Mouse (Mus musculus): ENCODE results near the gene Gpr61. TPM values are rescaled to one million over a fixed set of nuclear protein-coding genes. Genes with fewer than 3 reads are reported as not detected.

Gpr61 gene
- total and polyA plus RNA-seq, 2 experiments from 2014 or later = 0.11 TPM; not detected in 1

DNA sequence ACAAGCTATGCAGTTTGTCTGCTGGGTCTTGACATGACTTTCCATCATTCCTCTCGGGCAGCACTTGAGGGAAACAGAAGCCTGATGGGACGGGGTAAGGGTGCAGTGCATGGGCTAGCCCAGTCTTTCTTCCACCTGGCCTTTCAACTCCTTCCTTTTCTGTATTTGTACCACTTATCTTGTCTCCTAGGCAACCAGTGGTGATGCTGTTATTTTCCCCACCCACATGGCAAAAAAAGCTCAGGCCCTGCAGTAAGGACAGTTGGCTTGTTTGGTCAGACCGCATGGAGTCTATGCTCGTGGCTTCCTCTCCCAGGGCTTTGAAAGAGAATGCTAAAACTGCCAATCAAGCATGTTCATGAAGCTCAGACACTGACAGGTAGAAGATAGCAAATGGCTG, 39.0 kb upstream of the Gpr61 start:
- no peak for ATAC-seq (ENCODE audit: insufficient read depth, low read depth)
- Histone ChIP-seq H3K27ac (ENCODE audit: low read depth) (no peak overlapping the region), H3K4me3 (ENCODE audit: low read depth, low read length) (no peak overlapping the region), H3K27me3 (ENCODE audit: control insufficient read depth, insufficient read depth, low read length) (no peaks in the 10 kb centered on the region), H3K9me3 (replicated peaks; ENCODE audit: control insufficient read depth, low read length) (no peaks in the 10 kb centered on the region), H3K36me3 (replicated peaks; ENCODE audit: control insufficient read depth, insufficient read depth, low read length) (peaks cover 5% of the 10 kb centered on the region; the same call in 1 of the 2 replicates), H3K9ac (replicated peaks; ENCODE audit: low read depth, low read length) (no peak overlapping the region), H3K4me1 (ENCODE audit: control insufficient read depth, insufficient read depth) (peaks cover 21% of the 10 kb centered on the region), H3K4me2 (ENCODE audit: low read depth, low read length) (no peak overlapping the region)
- TF ChIP-seq CTCF (IDR thresholded peaks at IDR 0.05; ENCODE audit: low read depth) = no peak
- no peak for TF ChIP-seq EP300 (IDR thresholded peaks at IDR 0.05; ENCODE audit: low read depth)
- WGBS = 52% methylated on average over 4 of the region's 4 CpGs
- DNase-seq (ENCODE audit: low spot score) = no peak

DNA sequence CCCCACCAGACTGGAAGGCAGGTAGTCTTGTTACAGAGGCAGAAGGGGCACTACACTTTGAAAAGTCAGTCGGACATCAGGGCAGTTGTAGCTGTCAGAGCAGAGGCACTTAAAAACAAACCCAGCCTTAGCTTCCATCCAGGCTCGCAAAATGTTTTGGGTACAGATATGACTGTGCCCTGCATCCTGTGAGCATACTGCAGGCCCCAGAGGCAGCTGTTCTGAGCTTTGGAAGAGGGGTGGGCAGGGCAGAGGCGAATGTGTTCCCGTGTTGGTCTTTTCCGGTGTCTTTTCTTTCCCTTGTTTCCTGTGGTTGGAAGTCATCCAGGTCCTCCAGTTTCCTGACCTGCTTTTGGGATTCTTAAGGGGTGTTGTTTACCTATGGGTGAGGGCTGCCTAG, 35.2 kb upstream of the Gpr61 start:
- H3K27ac ChIP-seq (ENCODE audit: low read depth) = no peak overlapping the region
- DNase-seq (ENCODE audit: low spot score) (no peak), ATAC-seq (ENCODE audit: insufficient read depth, low read depth) (no peak)
- no peaks in the 10 kb centered on the region for H3K36me3 ChIP-seq (replicated peaks; ENCODE audit: control insufficient read depth, insufficient read depth, low read length)
- no peak overlapping the region for H3K4me3 ChIP-seq (ENCODE audit: low read depth, low read length)
- H3K27me3 ChIP-seq (ENCODE audit: control insufficient read depth, insufficient read depth, low read length) = peaks cover 1% of the 10 kb centered on the region; the same call in 1 of the 2 replicates
- H3K4me1 ChIP-seq (ENCODE audit: control insufficient read depth, insufficient read depth) = no peaks in the 10 kb centered on the region
- no peak overlapping the region for H3K4me2 ChIP-seq (ENCODE audit: low read depth, low read length)
- no peak overlapping the region for H3K9ac ChIP-seq (replicated peaks; ENCODE audit: low read depth, low read length)
- TF ChIP-seq CTCF (IDR thresholded peaks at IDR 0.05; ENCODE audit: low read depth) (no peak), EP300 (IDR thresholded peaks at IDR 0.05; ENCODE audit: low read depth) (no peak)
- WGBS = 41% methylated on average over 5 of the region's 5 CpGs
- no peaks in the 10 kb centered on the region for H3K9me3 ChIP-seq (replicated peaks; ENCODE audit: control insufficient read depth, low read length)

DNA sequence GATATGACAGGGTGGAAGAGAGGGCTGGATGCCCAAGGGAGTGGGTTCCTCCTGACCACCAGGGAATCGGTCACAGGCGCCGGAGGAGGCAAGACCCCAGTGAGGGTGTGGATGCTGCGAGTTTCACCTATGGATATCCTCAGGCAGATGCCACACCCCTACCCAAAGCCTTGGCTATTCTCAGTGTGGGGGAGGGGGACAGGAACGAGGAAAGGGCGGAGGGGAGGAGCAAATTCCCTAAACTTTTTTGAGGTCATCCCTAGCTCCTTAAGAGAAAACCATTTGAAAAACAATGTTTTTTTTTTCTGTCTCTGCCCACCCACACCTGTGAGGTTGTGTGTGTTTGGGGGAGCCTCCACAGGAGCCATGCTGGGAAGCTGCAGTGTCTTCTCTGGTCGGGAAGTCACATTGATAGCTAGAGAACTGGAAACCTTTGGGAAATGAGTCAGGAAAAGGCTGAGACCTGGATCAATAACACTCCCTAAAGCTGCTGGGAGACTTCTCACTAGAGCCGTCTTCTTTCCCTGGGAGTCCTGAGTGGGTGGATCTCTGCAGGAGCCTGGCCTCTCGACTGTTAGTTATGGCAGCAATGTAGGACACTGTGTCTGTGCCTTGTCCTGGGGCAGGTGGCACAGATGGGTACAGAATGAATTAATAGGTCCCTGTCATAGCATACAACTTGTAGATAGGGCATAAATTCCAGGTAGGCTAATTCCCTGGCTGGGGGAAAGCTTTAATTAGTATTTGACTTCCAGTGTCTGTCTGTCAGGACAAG, 34.2 kb upstream of the Gpr61 start:
- H3K9me3 ChIP-seq (replicated peaks; ENCODE audit: control insufficient read depth, low read length) = no peaks in the 10 kb centered on the region
- ATAC-seq (ENCODE audit: insufficient read depth, low read depth) = no peak
- H3K4me3 ChIP-seq (ENCODE audit: low read depth, low read length) = no peak overlapping the region
- no peak for DNase-seq (ENCODE audit: low spot score)
- no peak overlapping the region for H3K27ac ChIP-seq (ENCODE audit: low read depth)
- H3K9ac ChIP-seq (replicated peaks; ENCODE audit: low read depth, low read length) = no peak overlapping the region
- WGBS = 72% methylated on average over 9 of the region's 9 CpGs
- no peaks in the 10 kb centered on the region for H3K36me3 ChIP-seq (replicated peaks; ENCODE audit: control insufficient read depth, insufficient read depth, low read length)
- no peaks in the 10 kb centered on the region for H3K4me1 ChIP-seq (ENCODE audit: control insufficient read depth, insufficient read depth)
- no peak overlapping the region for H3K4me2 ChIP-seq (ENCODE audit: low read depth, low read length)
- peaks cover 5% of the 10 kb centered on the region; the same call in 1 of the 2 replicates for H3K27me3 ChIP-seq (ENCODE audit: control insufficient read depth, insufficient read depth, low read length)
- TF ChIP-seq EP300 (IDR thresholded peaks at IDR 0.05; ENCODE audit: low read depth) (no peak), CTCF (IDR thresholded peaks at IDR 0.05; ENCODE audit: low read depth) (no peak)

DNA sequence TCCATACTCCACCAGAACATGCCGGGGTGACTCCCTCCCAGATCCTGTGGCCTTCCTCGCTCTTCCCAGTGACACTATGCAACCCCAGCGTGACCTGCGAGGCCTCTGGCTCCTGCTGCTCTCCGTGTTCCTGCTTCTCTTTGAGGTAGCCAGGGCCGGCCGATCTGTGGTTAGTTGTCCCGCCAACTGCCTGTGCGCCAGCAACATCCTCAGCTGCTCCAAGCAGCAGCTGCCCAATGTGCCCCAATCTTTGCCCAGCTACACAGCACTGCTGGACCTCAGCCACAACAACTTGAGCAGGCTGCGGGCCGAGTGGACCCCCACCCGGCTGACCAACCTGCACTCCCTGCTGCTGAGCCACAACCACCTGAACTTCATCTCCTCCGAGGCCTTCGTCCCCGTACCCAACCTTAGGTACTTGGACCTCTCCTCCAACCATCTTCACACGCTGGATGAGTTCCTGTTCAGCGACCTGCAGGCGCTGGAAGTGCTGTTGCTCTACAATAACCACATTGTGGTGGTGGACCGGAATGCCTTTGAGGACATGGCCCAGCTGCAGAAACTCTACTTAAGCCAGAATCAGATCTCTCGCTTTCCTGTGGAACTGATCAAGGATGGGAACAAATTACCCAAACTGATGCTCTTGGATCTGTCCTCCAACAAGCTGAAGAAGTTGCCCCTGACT, 32.6 kb upstream of the Gpr61 start:
- Histone ChIP-seq H3K9me3 (replicated peaks; ENCODE audit: control insufficient read depth, low read length) (no peaks in the 10 kb centered on the region), H3K4me3 (ENCODE audit: low read depth, low read length) (peak overlapping the region; percentile 71; the same call in 1 of the 2 replicates), H3K9ac (replicated peaks; ENCODE audit: low read depth, low read length) (no peak overlapping the region), H3K27me3 (ENCODE audit: control insufficient read depth, insufficient read depth, low read length) (peaks cover 5% of the 10 kb centered on the region; the same call in 1 of the 2 replicates), H3K27ac (ENCODE audit: low read depth) (no peak overlapping the region), H3K36me3 (replicated peaks; ENCODE audit: control insufficient read depth, insufficient read depth, low read length) (no peaks in the 10 kb centered on the region), H3K4me2 (ENCODE audit: low read depth, low read length) (peak overlapping the region; percentile 89), H3K4me1 (ENCODE audit: control insufficient read depth, insufficient read depth) (no peaks in the 10 kb centered on the region)
- DNase-seq (ENCODE audit: low spot score) = no peak
- WGBS = 73% methylated on average over 20 of the region's 20 CpGs
- no peak for ATAC-seq (ENCODE audit: insufficient read depth, low read depth)
- TF ChIP-seq CTCF (IDR thresholded peaks at IDR 0.05; ENCODE audit: low read depth) (no peak), EP300 (IDR thresholded peaks at IDR 0.05; ENCODE audit: low read depth) (no peak)

DNA sequence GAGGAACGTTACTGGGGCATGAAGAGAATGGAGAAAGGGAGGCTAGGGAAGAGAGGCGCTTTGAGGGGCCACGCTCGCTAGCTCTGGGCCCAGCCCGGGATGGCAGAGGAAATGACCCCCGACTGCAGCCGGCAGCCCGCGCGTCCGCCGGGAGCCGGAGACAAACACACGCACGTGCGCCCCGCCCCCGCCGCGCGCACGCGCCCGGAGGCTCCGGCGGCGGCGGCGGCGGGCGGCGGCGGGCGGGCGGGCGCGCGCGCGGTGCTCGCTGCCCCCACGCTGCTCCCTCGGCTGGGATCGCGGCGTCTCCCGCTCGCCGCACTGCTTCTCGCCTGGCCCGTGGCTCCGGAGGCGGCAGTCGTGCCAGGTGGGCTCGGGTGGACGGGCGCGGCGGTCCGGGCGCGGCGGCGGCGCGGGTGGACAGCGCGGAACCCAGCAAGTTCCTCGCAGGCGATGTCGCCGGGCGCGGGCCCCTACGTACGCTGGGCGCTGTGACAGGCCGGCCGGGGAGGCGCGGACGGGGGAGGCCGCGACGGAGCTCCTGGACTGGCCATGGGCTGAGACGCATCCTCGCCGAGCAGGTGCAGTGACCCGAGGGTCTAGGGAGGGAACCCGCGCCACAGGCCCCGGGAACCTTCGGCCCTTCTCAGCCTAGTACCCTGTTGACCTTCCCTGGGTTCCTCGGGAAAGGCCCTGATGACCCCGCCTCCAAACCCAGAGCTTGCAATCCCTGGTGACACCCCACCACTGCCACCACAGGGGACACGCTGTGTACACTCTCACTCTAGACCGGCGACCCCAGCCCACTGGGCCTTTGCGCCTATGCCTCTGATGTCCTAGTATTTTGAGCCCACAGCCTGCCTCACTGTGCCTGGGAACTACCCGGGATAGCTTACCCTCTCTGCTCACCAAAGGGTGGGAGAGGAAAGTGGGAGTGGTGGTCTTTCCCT, 31.7 kb upstream of the Gpr61 start, which contains the start of gene Amigo1:
Amigo1 (plus strand) TSS at position 238 of the 950 bp plus-strand sequence.
- H3K9me3 ChIP-seq (replicated peaks; ENCODE audit: control insufficient read depth, low read length) = no peaks in the 10 kb centered on the region
- peak within 1 kb of the TSS; percentile 71 for H3K4me3 ChIP-seq (ENCODE audit: low read depth, low read length)
- TF ChIP-seq EP300 (IDR thresholded peaks at IDR 0.05; ENCODE audit: low read depth) (no peak), CTCF (IDR thresholded peaks at IDR 0.05; ENCODE audit: low read depth) (no peak)
- DNase-seq (ENCODE audit: low spot score) (no peak), ATAC-seq (ENCODE audit: insufficient read depth, low read depth) (peak; percentile 62)
- peak within 1 kb of the TSS; percentile 54 for H3K9ac ChIP-seq (replicated peaks; ENCODE audit: low read depth, low read length)
- H3K4me1 ChIP-seq (ENCODE audit: control insufficient read depth, insufficient read depth) = no peaks in the 10 kb centered on the region
- H3K27ac ChIP-seq (ENCODE audit: low read depth) = no peak within 1 kb of the TSS
- no peaks in the 10 kb centered on the region for H3K36me3 ChIP-seq (replicated peaks; ENCODE audit: control insufficient read depth, insufficient read depth, low read length)
- peaks cover 5% of the 10 kb centered on the region; the same call in 1 of the 2 replicates for H3K27me3 ChIP-seq (ENCODE audit: control insufficient read depth, insufficient read depth, low read length)
- peak within 1 kb of the TSS; percentile 89 for H3K4me2 ChIP-seq (ENCODE audit: low read depth, low read length)
- WGBS = 3% methylated on average over 65 of the region's 100 CpGs
